Mouse (Mus musculus) limb, embryonic 10.5 days (tissue): ENCODE measurements around the gene Pdzd9. TPM values are rescaled to one million over a fixed set of nuclear protein-coding genes. Genes with fewer than 3 reads are reported as not detected.
"Not testable (repeated sequence)": the region's sequence is repeated elsewhere in the genome, so short reads cannot be mapped to it uniquely, and the experiment has no call there.

Experiments
- DNase-seq: peaks from one replicate; pipeline ENCODE4 v3.0.0-alpha.2; 2017; ENCODE audit warnings: low spot score
- H3K27ac ChIP-seq: fragments of 300-500 bp; sonication (generic); 2 replicates; pipeline ENCODE4 v1.5.1; 2016; ENCODE audit warnings: mild to moderate bottlenecking
- H3K27me3 ChIP-seq: fragments of 300-500 bp; sonication (generic); 2 replicates; pipeline ENCODE4 v1.6.1; 2016; ENCODE audit warnings: low read depth, mild to moderate bottlenecking; ENCODE audit not compliant: poor library complexity, severe bottlenecking
- H3K36me3 ChIP-seq: fragments of 300-500 bp; sonication (generic); 2 replicates; pipeline ENCODE4 v1.6.1; 2016; ENCODE audit warnings: mild to moderate bottlenecking, moderate library complexity
- H3K4me1 ChIP-seq: fragments of 300-500 bp; sonication (generic); 2 replicates; pipeline ENCODE4 v1.6.1; 2016
- H3K4me3 ChIP-seq: fragments of 300-500 bp; sonication (generic); 2 replicates; pipeline ENCODE4 v1.5.1; 2016; ENCODE audit warnings: mild to moderate bottlenecking, moderate library complexity
- H3K9me3 ChIP-seq: fragments of 300-500 bp; sonication (generic); replicated peaks from 2 replicates; pipeline ENCODE4 v1.6.1; 2016; ENCODE audit warnings: mild to moderate bottlenecking
- WGBS: fragments of 180-500 bp; shearing (Covaris S2); methylation state at CpG from one replicate; pipeline ENCODE4 v1.1.7; 2016; 5-methylcytosine and 5-hydroxymethylcytosine counted together
- polyA plus RNA-seq: library from polyadenylated mRNA; unstranded; fragments of >200 nt; fragmentation: Nextera tagmentation; extraction: Ambion mirVana; gene quantifications from 2 replicates; pipeline ENCODE4 v1.2.1, GENCODE M21; 2016

Pdzd9 gene
- polyA plus RNA-seq = 0.36 and 0.46 TPM in 2 replicates

DNA sequence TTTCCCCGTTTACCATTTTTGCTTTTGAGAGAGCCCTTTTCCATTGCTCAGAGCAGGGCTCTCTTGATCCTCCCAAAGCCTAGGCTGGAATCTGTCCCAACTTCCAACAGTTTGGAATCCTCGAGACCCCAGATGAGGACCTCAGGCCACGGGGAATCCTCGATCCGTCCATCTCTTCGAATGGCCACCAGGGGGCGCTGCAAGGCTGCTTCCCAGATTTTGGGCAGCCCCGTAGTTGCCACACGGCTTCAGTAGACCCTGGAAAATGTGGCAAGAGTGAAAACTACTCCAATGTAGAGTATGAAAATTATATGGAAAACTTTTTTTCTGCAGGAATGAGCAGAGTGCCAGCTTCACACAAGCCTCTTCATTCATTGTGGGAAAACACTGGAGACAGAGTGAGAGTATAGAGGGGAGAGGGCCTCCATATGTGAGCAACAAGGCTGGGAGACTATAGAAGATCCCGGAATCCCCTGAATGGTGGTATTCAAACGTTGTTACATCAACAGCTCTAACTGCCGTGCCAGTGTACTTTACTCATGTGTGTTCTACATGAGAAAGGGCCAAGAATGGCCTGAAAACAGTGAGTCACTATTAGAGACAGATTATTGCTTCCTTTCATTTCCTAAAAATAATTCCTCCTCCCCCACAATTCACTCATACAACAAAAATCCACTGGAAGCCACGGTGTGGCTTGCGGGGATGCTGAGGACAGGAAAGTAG is at the start of gene Pdzd9:
TSS of gene Pdzd9 (minus strand) at position 191 of the 723 bp plus-strand sequence.
- Histone ChIP-seq H3K9me3 (no peaks in the 10 kb centered on the region), H3K4me3 (no peak within 1 kb of the TSS), H3K27ac (no peak within 1 kb of the TSS), H3K4me1 (no peaks in the 10 kb centered on the region), H3K36me3 (no peaks in the 10 kb centered on the region), H3K27me3 (no peaks in the 10 kb centered on the region)
- 28% methylated on average over 14 of the region's 14 CpGs for WGBS
- peak; percentile 91 for DNase-seq

GRCm38 (mm10) chr7:120717261-120717660 is 47.1 kb upstream of the Pdzd9 start:
- no peak for DNase-seq
- H3K36me3 ChIP-seq = peaks cover 21% of the 10 kb centered on the region
- H3K9me3 ChIP-seq = no peaks in the 10 kb centered on the region
- H3K27ac ChIP-seq = no peak overlapping the region
- no peaks in the 10 kb centered on the region for H3K27me3 ChIP-seq
- peaks cover 17% of the 10 kb centered on the region for H3K4me1 ChIP-seq
- 71% methylated on average over 2 of the region's 2 CpGs for WGBS
- no peak overlapping the region for H3K4me3 ChIP-seq

DNA sequence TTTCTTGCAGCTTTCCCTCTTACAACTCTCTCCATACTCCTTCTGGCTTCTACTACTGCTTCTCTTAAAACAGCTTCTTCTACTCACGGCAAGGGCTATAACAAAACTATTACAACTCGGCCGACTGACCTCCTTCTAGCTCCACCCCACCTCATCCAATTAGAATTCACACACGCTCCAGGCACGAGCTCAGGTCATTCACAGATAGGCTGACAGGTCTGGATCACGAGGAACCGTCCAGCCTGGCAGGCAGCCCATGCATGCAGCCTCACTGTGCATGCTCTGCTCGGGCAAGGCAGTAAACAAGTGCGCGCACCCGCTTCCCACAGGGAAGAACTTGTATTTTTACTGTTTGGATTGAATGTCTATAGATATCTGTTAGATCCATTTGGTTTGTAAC is 43.8 kb upstream of the Pdzd9 start:
- not testable (repeated sequence) for H3K36me3 ChIP-seq, H3K27me3 ChIP-seq, H3K9me3 ChIP-seq, H3K27ac ChIP-seq, DNase-seq, H3K4me3 ChIP-seq
- peaks cover 17% of the 10 kb centered on the region for H3K4me1 ChIP-seq
- WGBS = 89% methylated on average over 11 of the region's 11 CpGs

DNA sequence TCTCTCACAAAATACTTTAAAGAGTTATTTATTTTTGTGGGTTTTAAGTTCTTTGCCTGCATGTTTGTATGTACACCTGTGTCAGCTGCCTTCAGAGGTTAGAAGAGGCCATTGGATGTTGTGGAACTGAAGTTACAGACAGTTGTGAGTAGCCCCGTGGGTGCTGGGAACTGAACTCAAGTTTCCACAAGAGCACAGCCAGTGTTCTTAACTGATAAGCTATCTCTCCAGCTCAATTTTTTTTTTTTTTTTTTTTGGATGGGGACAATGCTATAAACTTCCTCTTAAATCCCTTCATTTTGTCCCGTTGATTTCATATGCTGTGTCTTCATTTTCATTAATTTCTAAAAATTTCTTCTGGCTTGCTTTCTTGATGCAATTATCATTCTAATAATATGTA is 43.1 kb upstream of the Pdzd9 start:
- Histone ChIP-seq H3K36me3 (peaks cover 6% of the 10 kb centered on the region; the same call in 1 of the 2 replicates), H3K4me3 (no peak overlapping the region), H3K9me3 (no peaks in the 10 kb centered on the region), H3K27me3 (no peaks in the 10 kb centered on the region), H3K4me1 (peaks cover 11% of the 10 kb centered on the region), H3K27ac (no peak overlapping the region)
- 93% methylated on average over 2 of the region's 2 CpGs for WGBS
- no peak for DNase-seq

GRCm38 (mm10) chr7:120712071-120712470 is 41.9 kb upstream of the Pdzd9 start:
- H3K36me3 ChIP-seq = peaks cover 6% of the 10 kb centered on the region; the same call in 1 of the 2 replicates
- no peak for DNase-seq
- no peak overlapping the region for H3K4me3 ChIP-seq
- 95% methylated on average over 2 of the region's 2 CpGs for whole genome bisulfite sequencing
- peaks cover 1% of the 10 kb centered on the region for H3K4me1 ChIP-seq
- no peak overlapping the region for H3K27ac ChIP-seq
- no peaks in the 10 kb centered on the region for H3K9me3 ChIP-seq
- H3K27me3 ChIP-seq = no peaks in the 10 kb centered on the region

- Histone ChIP-seq H3K4me3 (no peak overlapping the region), H3K27ac (no peak overlapping the region), H3K27me3 (no peaks in the 10 kb centered on the region), H3K9me3 (no peaks in the 10 kb centered on the region), H3K4me1 (no peaks in the 10 kb centered on the region), H3K36me3 (no peaks in the 10 kb centered on the region)
- DNase-seq = no peak
- WGBS = 91% methylated on average over 3 of the region's 3 CpGs
Measured at GRCm38 (mm10) chr7:120703888-120704287, 33.7 kb upstream of the Pdzd9 start.

GRCm38 (mm10) chr7:120699586-120699985 is 29.4 kb upstream of the Pdzd9 start:
- WGBS = 91% methylated on average over 6 of the region's 6 CpGs

GRCm38 (mm10) chr7:120696331-120696730 is 26.2 kb upstream of the Pdzd9 start:
- Histone ChIP-seq H3K4me3 (no peak overlapping the region), H3K27ac (no peak overlapping the region), H3K36me3 (peaks cover 18% of the 10 kb centered on the region), H3K9me3 (no peaks in the 10 kb centered on the region), H3K4me1 (peaks cover 5% of the 10 kb centered on the region), H3K27me3 (no peaks in the 10 kb centered on the region)
- WGBS = 94% methylated on average over 2 of the region's 2 CpGs
- DNase-seq = no peak

More at GRCm38 (mm10) chr7:120699586-120699985, 29.4 kb upstream of the Pdzd9 start:
- Histone ChIP-seq H3K4me1 (peaks cover 5% of the 10 kb centered on the region), H3K9me3 (no peaks in the 10 kb centered on the region), H3K27ac (no peak overlapping the region), H3K4me3 (no peak overlapping the region), H3K36me3 (peaks cover 6% of the 10 kb centered on the region), H3K27me3 (no peaks in the 10 kb centered on the region)
- no peak for DNase-seq

DNA sequence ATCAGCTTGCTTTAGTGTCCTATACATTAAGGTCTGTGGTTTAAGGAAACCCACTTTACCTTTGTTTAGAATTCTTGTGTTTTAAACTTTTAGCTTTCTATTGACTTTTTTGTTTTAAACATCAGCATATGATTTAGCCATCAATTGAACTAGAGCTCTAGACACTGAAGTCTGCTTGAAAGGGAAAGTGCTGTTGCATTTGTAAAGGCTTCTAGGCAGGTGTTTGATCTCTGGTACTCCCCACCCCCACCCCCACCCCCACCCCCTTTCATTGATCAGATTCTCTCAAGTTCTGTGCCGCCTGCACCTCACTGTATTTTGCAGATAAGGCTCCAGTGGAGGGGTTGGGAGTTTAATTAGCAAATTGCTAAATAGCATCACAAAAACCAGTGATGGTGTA is 25.5 kb upstream of the Pdzd9 start:
- Histone ChIP-seq H3K36me3 (peaks cover 25% of the 10 kb centered on the region), H3K4me3 (no peak overlapping the region), H3K27ac (no peak overlapping the region), H3K27me3 (no peaks in the 10 kb centered on the region), H3K9me3 (no peaks in the 10 kb centered on the region), H3K4me1 (peaks cover 5% of the 10 kb centered on the region)
- 65% methylated on average over 1 of the region's 1 CpGs for WGBS
- no peak for DNase-seq

GRCm38 (mm10) chr7:120695196-120695595 is 25.1 kb upstream of the Pdzd9 start:
- no peak overlapping the region for H3K4me3 ChIP-seq
- DNase-seq = no peak
- H3K27ac ChIP-seq = no peak overlapping the region
- peaks cover 30% of the 10 kb centered on the region for H3K36me3 ChIP-seq
- peaks cover 5% of the 10 kb centered on the region for H3K4me1 ChIP-seq
- WGBS = 27% methylated on average over 6 of the region's 6 CpGs
- H3K9me3 ChIP-seq = no peaks in the 10 kb centered on the region
- H3K27me3 ChIP-seq = no peaks in the 10 kb centered on the region

GRCm38 (mm10) chr7:120693831-120694375 is 23.8 kb upstream of the Pdzd9 start:
- Histone ChIP-seq H3K27me3 (no peaks in the 10 kb centered on the region), H3K27ac (no peak overlapping the region), H3K9me3 (no peaks in the 10 kb centered on the region), H3K4me1 (peaks cover 5% of the 10 kb centered on the region), H3K4me3 (no peak overlapping the region), H3K36me3 (peaks cover 32% of the 10 kb centered on the region)
- 95% methylated on average over 5 of the region's 5 CpGs for WGBS
- DNase-seq = no peak

DNA sequence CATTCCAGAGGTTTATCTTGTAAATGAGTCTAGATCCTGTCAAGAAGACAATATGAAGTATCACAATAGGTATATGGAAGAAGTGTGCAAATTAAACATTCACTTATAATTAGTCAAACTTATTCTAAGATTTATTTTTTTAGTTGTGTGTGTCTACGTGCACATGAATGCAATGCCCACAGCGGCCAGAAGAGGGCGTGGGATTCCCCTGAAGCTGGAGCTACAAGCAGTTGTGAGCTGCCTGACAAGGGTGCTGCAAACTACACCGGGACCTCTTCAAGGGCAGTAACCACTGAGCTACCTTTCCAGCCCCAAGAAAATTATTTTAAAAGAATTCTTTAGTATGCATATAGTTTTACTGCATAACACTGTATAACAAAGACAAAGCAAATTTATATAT is 20.5 kb upstream of the Pdzd9 start:
- Histone ChIP-seq H3K36me3 (peaks cover 25% of the 10 kb centered on the region), H3K27me3 (no peaks in the 10 kb centered on the region), H3K4me1 (peaks cover 5% of the 10 kb centered on the region), H3K9me3 (no peaks in the 10 kb centered on the region), H3K27ac (no peak overlapping the region), H3K4me3 (no peak overlapping the region)
- DNase-seq = no peak
- WGBS = 70% methylated on average over 4 of the region's 4 CpGs

DNA sequence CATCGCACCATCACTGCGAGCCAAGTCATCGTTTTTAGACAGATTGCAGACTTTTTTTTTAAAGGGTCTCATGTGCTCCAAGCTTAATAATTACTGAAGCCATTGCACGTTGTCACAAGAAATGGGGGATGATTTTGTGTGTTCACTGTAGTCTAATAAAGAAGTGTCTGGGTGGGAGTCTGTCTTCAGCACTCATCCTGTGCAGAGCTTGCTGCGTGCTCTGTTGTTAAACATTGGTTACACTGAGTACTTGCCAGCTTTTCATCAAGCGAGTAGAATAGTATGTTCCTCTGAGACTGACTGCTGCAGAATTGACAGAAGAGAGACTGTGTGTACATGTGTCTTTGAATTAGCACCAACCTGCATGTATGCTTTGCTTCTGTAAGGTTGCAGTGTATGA is 15.1 kb upstream of the Pdzd9 start:
- Histone ChIP-seq H3K4me3 (no peak overlapping the region), H3K9me3 (no peaks in the 10 kb centered on the region), H3K36me3 (peaks cover 4% of the 10 kb centered on the region), H3K27ac (no peak overlapping the region), H3K4me1 (no peaks in the 10 kb centered on the region), H3K27me3 (no peaks in the 10 kb centered on the region)
- 93% methylated on average over 6 of the region's 6 CpGs for WGBS
- no peak for DNase-seq
